Mouse (Mus musculus) neural tube, embryonic 14.5 days (tissue): ENCODE data around the gene Uba7. TPM values are rescaled to one million over a fixed set of nuclear protein-coding genes. Genes with fewer than 3 reads are reported as not detected.

ENCODE experiments used
- ATAC-seq: fragments of 200-750 bp; cut with Nextera tagmentation; 2 replicates; pipeline ENCODE4 v1.8.0; 2017; ENCODE audit warnings: low read depth, mild to moderate bottlenecking, moderate TSS enrichment, moderate library complexity
- H3K27ac ChIP-seq: fragments of 300-500 bp; sonication (generic); 2 replicates; pipeline ENCODE4 v1.5.1; 2014; ENCODE audit warnings: low read depth, mild to moderate bottlenecking, control low read depth, low read length, moderate library complexity, mixed read lengths
- H3K27me3 ChIP-seq: fragments of 300-500 bp; sonication (generic); 2 replicates; pipeline ENCODE4 v1.6.1; 2014; ENCODE audit warnings: low read length; ENCODE audit not compliant: control insufficient read depth, insufficient read depth
- H3K36me3 ChIP-seq: fragments of 300-500 bp; sonication (generic); 2 replicates; pipeline ENCODE4 v1.6.1; 2014; ENCODE audit warnings: low read length, mixed read lengths; ENCODE audit not compliant: control insufficient read depth, insufficient read depth
- H3K4me1 ChIP-seq: fragments of 300-500 bp; sonication (generic); 2 replicates; pipeline ENCODE4 v1.6.1; 2014; ENCODE audit warnings: low read length; ENCODE audit not compliant: control insufficient read depth, insufficient read depth
- H3K4me2 ChIP-seq: fragments of 300-500 bp; sonication (generic); 2 replicates; pipeline ENCODE4 v1.6.1; 2014; ENCODE audit warnings: mild to moderate bottlenecking, low read depth, low read length, control low read depth
- H3K4me3 ChIP-seq: fragments of 300-500 bp; sonication (generic); 2 replicates; pipeline ENCODE4 v1.5.1; 2014; ENCODE audit warnings: low read depth, low read length, control low read depth, mixed read lengths
- H3K9ac ChIP-seq: fragments of 300-500 bp; sonication (generic); replicated peaks from 2 replicates; pipeline ENCODE4 v1.6.1; 2014; ENCODE audit warnings: low read depth, mild to moderate bottlenecking, control low read depth, low read length, mixed read lengths
- H3K9me3 ChIP-seq: fragments of 300-500 bp; sonication (generic); 2 replicates; pipeline ENCODE4 v1.6.1; 2016; ENCODE audit warnings: low read length; ENCODE audit not compliant: control insufficient read depth
- WGBS: fragments of 180-500 bp; shearing (Covaris S2); extraction: QIAGEN DNeasy Blood & Tissue Kit; methylation state at CpG from one replicate; pipeline ENCODE4 v1.1.7; 2014; 5-methylcytosine and 5-hydroxymethylcytosine counted together
- polyA plus RNA-seq: library from polyadenylated mRNA; unstranded; fragments of >200 nt; fragmentation: Nextera tagmentation; extraction: Ambion mirVana; gene quantifications from 2 replicates; pipeline ENCODE4 v1.2.1, GENCODE M21; 2014

The Uba7 gene
- polyA plus RNA-seq, 1 experiment from 2014 or later, result 2.0 TPM

DNA sequence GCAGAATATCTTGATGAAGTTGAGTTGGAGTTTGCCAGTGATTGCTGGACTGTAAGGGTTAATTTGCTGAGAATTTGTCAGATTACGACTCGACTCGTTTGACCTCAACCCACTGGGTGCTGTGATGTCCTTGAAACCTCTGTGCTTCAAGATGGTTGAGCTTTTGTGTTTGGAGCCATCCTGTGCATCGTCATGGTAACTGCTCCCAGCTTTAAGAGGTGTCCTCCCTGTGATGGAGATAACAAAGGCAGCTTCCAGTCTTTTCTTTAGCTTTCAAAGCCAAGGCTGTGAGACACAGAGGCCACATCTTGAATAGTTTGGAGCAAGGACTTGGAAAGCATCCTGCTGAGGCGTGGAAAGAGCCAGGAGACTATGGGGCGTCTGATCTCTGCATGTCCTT lies 18.2 kb upstream of the Uba7 start:
- WGBS, result 19% methylated on average over 6 of the region's 6 CpGs
- H3K36me3 ChIP-seq, result no peaks in the 10 kb centered on the region
- no peaks in the 10 kb centered on the region for H3K9me3 ChIP-seq
- H3K4me3 ChIP-seq, result no peak overlapping the region
- H3K4me1 ChIP-seq, result peaks cover 4% of the 10 kb centered on the region; the same call in 1 of the 2 replicates
- no peak for ATAC-seq
- H3K9ac ChIP-seq, result no peak overlapping the region
- H3K4me2 ChIP-seq, result no peak overlapping the region
- no peaks in the 10 kb centered on the region for H3K27me3 ChIP-seq
- H3K27ac ChIP-seq, result no peak overlapping the region

GRCm38 (mm10) chr9:107959896-107960295 lies 15.4 kb upstream of the Uba7 start:
- no peak overlapping the region for H3K9ac ChIP-seq
- no peaks in the 10 kb centered on the region for H3K9me3 ChIP-seq
- H3K27ac ChIP-seq, result no peak overlapping the region
- no peak for ATAC-seq
- H3K4me2 ChIP-seq, result no peak overlapping the region
- no peak overlapping the region for H3K4me3 ChIP-seq
- 62% methylated on average over 6 of the region's 6 CpGs for WGBS
- H3K27me3 ChIP-seq, result no peaks in the 10 kb centered on the region
- peaks cover 4% of the 10 kb centered on the region; the same call in 1 of the 2 replicates for H3K4me1 ChIP-seq
- no peaks in the 10 kb centered on the region for H3K36me3 ChIP-seq

DNA sequence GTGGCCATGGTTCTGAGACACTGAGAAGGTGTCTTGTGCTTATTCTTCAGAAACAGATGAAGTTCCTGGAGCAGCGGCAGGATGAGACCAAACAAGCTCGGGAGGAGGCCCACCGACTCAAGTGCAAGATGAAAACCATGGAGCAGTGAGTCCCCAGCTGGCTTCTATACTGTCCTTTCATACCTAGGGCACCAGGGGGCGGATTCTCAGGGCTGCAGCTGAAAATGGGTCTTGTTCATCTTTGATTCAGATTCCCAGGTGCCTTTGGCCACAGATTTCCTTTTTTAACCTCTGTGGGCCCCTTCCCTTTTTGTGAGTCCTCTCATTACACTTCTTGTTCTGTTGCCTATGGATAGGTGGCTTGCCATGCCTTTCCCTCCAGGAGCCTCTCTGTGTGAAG lies 14.4 kb upstream of the Uba7 start:
- Histone ChIP-seq H3K4me2 (no peak overlapping the region), H3K9ac (no peak overlapping the region), H3K4me3 (no peak overlapping the region), H3K27ac (peak overlapping the region; percentile 45; the same call in 1 of the 2 replicates), H3K4me1 (peaks cover 4% of the 10 kb centered on the region; the same call in 1 of the 2 replicates), H3K9me3 (no peaks in the 10 kb centered on the region), H3K27me3 (no peaks in the 10 kb centered on the region), H3K36me3 (no peaks in the 10 kb centered on the region)
- 82% methylated on average over 4 of the region's 4 CpGs for WGBS
- no peak for ATAC-seq

DNA sequence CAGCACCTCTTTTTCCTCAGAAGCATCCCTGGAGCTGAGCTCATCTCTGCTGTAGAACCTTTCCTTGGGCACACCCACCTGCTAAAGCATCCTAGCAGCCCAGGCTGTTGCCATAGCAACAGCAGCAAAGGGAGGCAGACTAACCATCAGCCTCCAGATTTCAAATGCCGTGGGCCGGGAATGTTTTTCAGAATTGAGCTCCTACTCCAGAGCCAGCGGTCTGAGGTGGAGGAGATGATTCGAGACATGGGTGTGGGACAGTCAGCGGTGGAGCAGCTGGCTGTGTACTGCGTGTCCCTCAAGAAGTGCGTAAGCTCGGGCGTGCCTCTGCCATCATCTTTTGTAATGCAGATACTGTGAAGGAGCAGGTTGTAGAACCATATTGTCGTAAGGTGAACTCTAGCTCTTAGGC lies 13.9 kb upstream of the Uba7 start:
- H3K4me2 ChIP-seq, result no peak overlapping the region
- peak; percentile 56; the same call in 1 of the 2 replicates for ATAC-seq
- 70% methylated on average over 10 of the region's 10 CpGs for WGBS
- H3K4me1 ChIP-seq, result peaks cover 4% of the 10 kb centered on the region; the same call in 1 of the 2 replicates
- H3K36me3 ChIP-seq, result no peaks in the 10 kb centered on the region
- H3K9me3 ChIP-seq, result no peaks in the 10 kb centered on the region
- H3K27ac ChIP-seq, result peak overlapping the region; percentile 45; the same call in 1 of the 2 replicates
- no peak overlapping the region for H3K4me3 ChIP-seq
- H3K9ac ChIP-seq, result no peak overlapping the region
- no peaks in the 10 kb centered on the region for H3K27me3 ChIP-seq

GRCm38 (mm10) chr9:107961881-107962280 lies 13.4 kb upstream of the Uba7 start:
- no peak for ATAC-seq
- H3K4me2 ChIP-seq, result no peak overlapping the region
- H3K27ac ChIP-seq, result peak overlapping the region; percentile 45; the same call in 1 of the 2 replicates
- H3K4me1 ChIP-seq, result peaks cover 4% of the 10 kb centered on the region; the same call in 1 of the 2 replicates
- no peaks in the 10 kb centered on the region for H3K36me3 ChIP-seq
- no peaks in the 10 kb centered on the region for H3K9me3 ChIP-seq
- no peak overlapping the region for H3K4me3 ChIP-seq
- 59% methylated on average over 5 of the region's 5 CpGs for WGBS
- H3K27me3 ChIP-seq, result no peaks in the 10 kb centered on the region
- H3K9ac ChIP-seq, result no peak overlapping the region

- no peak overlapping the region for H3K27ac ChIP-seq
- whole genome bisulfite sequencing, result 94% methylated on average over 9 of the region's 9 CpGs
- H3K9me3 ChIP-seq, result no peaks in the 10 kb centered on the region
- H3K4me3 ChIP-seq, result no peak overlapping the region
- no peak overlapping the region for H3K4me2 ChIP-seq
- H3K36me3 ChIP-seq, result no peaks in the 10 kb centered on the region
- peaks cover 4% of the 10 kb centered on the region; the same call in 1 of the 2 replicates for H3K4me1 ChIP-seq
- no peak for ATAC-seq
- no peak overlapping the region for H3K9ac ChIP-seq
- no peaks in the 10 kb centered on the region for H3K27me3 ChIP-seq
Observed at GRCm38 (mm10) chr9:107962916-107963315, 12.4 kb upstream of the Uba7 start.

DNA sequence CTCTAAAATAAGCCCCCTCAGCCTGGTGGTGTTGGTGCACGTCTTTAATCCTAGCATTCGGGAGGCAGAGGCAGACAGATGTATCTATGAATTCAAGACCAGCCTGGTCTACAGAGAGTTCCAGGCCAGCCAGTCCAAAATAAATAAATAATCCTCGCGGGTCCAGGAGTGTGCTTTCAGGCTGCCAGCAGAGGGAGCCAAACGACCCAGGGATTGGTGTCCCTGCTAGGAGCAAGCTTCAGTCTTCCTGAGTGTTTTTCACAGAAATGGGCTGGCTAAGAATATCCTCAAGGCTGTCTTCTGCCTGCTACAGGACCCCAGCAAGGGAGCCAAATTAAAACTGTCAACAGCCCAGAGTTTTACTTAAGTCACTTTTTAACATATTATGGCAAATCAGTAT lies 11.6 kb upstream of the Uba7 start:
- Histone ChIP-seq H3K4me2 (no peak overlapping the region), H3K4me3 (no peak overlapping the region), H3K36me3 (no peaks in the 10 kb centered on the region), H3K27me3 (no peaks in the 10 kb centered on the region), H3K4me1 (peaks cover 4% of the 10 kb centered on the region; the same call in 1 of the 2 replicates), H3K27ac (no peak overlapping the region), H3K9ac (no peak overlapping the region), H3K9me3 (no peaks in the 10 kb centered on the region)
- 34% methylated on average over 5 of the region's 5 CpGs for WGBS
- peak; percentile 54; the same call in 1 of the 2 replicates for ATAC-seq

GRCm38 (mm10) chr9:107964681-107965080 lies 10.6 kb upstream of the Uba7 start:
- no peak overlapping the region for H3K27ac ChIP-seq
- no peak overlapping the region for H3K4me2 ChIP-seq
- no peak for ATAC-seq
- no peaks in the 10 kb centered on the region for H3K9me3 ChIP-seq
- peaks cover 4% of the 10 kb centered on the region; the same call in 1 of the 2 replicates for H3K4me1 ChIP-seq
- no peak overlapping the region for H3K9ac ChIP-seq
- 96% methylated on average over 9 of the region's 9 CpGs for WGBS
- no peak overlapping the region for H3K4me3 ChIP-seq
- no peaks in the 10 kb centered on the region for H3K27me3 ChIP-seq
- no peaks in the 10 kb centered on the region for H3K36me3 ChIP-seq

DNA sequence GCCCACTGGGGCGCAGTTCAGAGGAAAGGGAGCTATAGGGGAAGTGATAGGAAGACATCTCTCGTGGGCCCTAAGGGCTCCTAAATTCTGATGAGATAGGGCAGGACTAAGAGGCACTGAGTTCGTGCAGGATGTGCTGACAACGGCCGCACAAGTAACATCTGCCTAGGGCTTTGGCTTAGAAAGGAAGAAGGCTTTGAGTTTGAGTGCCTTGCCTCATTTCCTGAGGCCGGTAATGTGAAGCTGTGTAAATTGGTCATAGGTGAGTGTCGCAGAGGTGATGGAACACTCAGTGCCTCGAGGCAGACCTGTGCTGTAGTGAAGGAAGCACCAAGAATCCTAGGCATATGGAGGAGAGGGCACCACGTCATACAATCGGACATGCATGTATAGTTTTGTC lies 8.6 kb upstream of the Uba7 start:
- Histone ChIP-seq H3K27me3 (no peaks in the 10 kb centered on the region), H3K9ac (no peak overlapping the region), H3K4me3 (no peak overlapping the region), H3K27ac (no peak overlapping the region), H3K4me1 (no peaks in the 10 kb centered on the region), H3K4me2 (no peak overlapping the region), H3K9me3 (no peaks in the 10 kb centered on the region), H3K36me3 (no peaks in the 10 kb centered on the region)
- ATAC-seq, result no peak
- 92% methylated on average over 10 of the region's 10 CpGs for WGBS
